ENCODE assay signal across 10 mouse cellular contexts in genomic region chr10:71400818-71401646, GRCm38 (mm10). TPM values are rescaled to one million over a fixed set of nuclear protein-coding genes. Genes with fewer than 3 reads are reported as not detected.
DNase-seq lines count a peak whose midpoint lies in the region; ATAC-seq and TF ChIP-seq lines count a peak whose summit lies in the region.
"Had no signal": no experiment of that assay in that cellular context is flagged by ENCODE, and none has a peak within 500 bp of the region (broad histone marks: within the 10 kb centered on the region; RNA-seq: fewer than 3 reads in every experiment).

No protein-coding gene starts in this region.

- no peak overlapping the region for H3K4me2 ChIP-seq in intestine, postnatal 0 days (replicated peaks; ENCODE audit: low read depth)
- H3K4me2 ChIP-seq in intestine, embryonic 15.5 days (replicated peaks) = no peak overlapping the region
- no peak overlapping the region for H3K4me2 ChIP-seq in kidney, embryonic 14.5 days (replicated peaks; ENCODE audit: low read depth, low read length)
- H3K4me2 ChIP-seq: embryonic facial prominence, embryonic 15.5 days; limb, embryonic 12.5 days had no signal

- H3K9me3 ChIP-seq in intestine, postnatal 0 days (ENCODE audit: control insufficient read depth) = no peaks in the 10 kb centered on the region
- H3K9me3 ChIP-seq in intestine, embryonic 15.5 days = no peaks in the 10 kb centered on the region
- H3K9me3 ChIP-seq in kidney, embryonic 14.5 days (ENCODE audit: control insufficient read depth, low read length) = no peaks in the 10 kb centered on the region
- H3K9me3 ChIP-seq: embryonic facial prominence, embryonic 15.5 days had no signal

- H3K4me3 ChIP-seq in intestine, postnatal 0 days (ENCODE audit: low read depth, low read length) = no peak overlapping the region
- no peak overlapping the region for H3K4me3 ChIP-seq in intestine, embryonic 15.5 days (replicated peaks)
- H3K4me3 ChIP-seq in kidney, embryonic 14.5 days (ENCODE audit: low read length) = no peak overlapping the region
- H3K4me3 ChIP-seq: embryonic facial prominence, embryonic 15.5 days; limb, embryonic 12.5 days had no signal

- H3K36me3 ChIP-seq in intestine, postnatal 0 days (ENCODE audit: control insufficient read depth, insufficient read depth) = no peaks in the 10 kb centered on the region
- H3K36me3 ChIP-seq in intestine, embryonic 15.5 days = no peaks in the 10 kb centered on the region
- no peaks in the 10 kb centered on the region for H3K36me3 ChIP-seq in kidney, embryonic 14.5 days (ENCODE audit: control insufficient read depth, insufficient read depth, low read length)
- H3K36me3 ChIP-seq: embryonic facial prominence, embryonic 15.5 days; limb, embryonic 12.5 days had no signal

- H3K27me3 ChIP-seq in intestine, postnatal 0 days (replicated peaks; ENCODE audit: control insufficient read depth, insufficient read depth, low read length) = no peaks in the 10 kb centered on the region
- no peaks in the 10 kb centered on the region for H3K27me3 ChIP-seq in intestine, embryonic 15.5 days (replicated peaks)
- H3K27me3 ChIP-seq in kidney, embryonic 14.5 days (ENCODE audit: control insufficient read depth, insufficient read depth, low read length) = no peaks in the 10 kb centered on the region
- H3K27me3 ChIP-seq: embryonic facial prominence, embryonic 15.5 days; limb, embryonic 12.5 days had no signal

- 66% methylated on average over 13 of the region's 13 CpGs for WGBS in intestine, postnatal 0 days
- WGBS in intestine, embryonic 15.5 days = 68% methylated on average over 13 of the region's 13 CpGs
- WGBS in kidney, embryonic 14.5 days = 64% methylated on average over 13 of the region's 13 CpGs

- intact Hi-C loops in left cerebral cortex, postnatal 25 days (cut with DNase I) = loop anchor here (1.0 kb wide), 1 partner anchor 74 kb away; no protein-coding TSS in a partner anchor

- no peak overlapping the region for H3K9ac ChIP-seq in intestine, postnatal 0 days (ENCODE audit: low read depth, low read length)
- H3K9ac ChIP-seq in intestine, embryonic 15.5 days = no peak overlapping the region
- no peak overlapping the region for H3K9ac ChIP-seq in kidney, embryonic 14.5 days (ENCODE audit: low read depth, low read length)
- H3K9ac ChIP-seq: embryonic facial prominence, embryonic 15.5 days; limb, embryonic 12.5 days had no signal

- DNase-seq in urinary bladder, postnatal 25 days (ENCODE audit: low spot score) = peak; percentile 19
- no peak for DNase-seq in urinary bladder, postnatal 36 days (ENCODE audit: low spot score in 2 of 2)
- DNase-seq in cerebellum, adult 8-10 months = peak; percentile 50
- peak; percentile 42 to 72 for DNase-seq in left cerebral cortex, postnatal 25 days (ENCODE audit: low spot score in 2 of 2)
- peak; percentile 49 for DNase-seq in telencephalon, adult 2 months (ENCODE audit: low read depth, low spot score)

- no peak for ATAC-seq in intestine, postnatal 0 days
- ATAC-seq in intestine, embryonic 15.5 days = no peak
- no peak for ATAC-seq in kidney, embryonic 14.5 days (ENCODE audit: low FRiP score, low TSS enrichment)

- no peak overlapping the region for H3K27ac ChIP-seq in intestine, postnatal 0 days (ENCODE audit: low read depth, low read length)
- no peak overlapping the region for H3K27ac ChIP-seq in intestine, embryonic 15.5 days
- no peak overlapping the region for H3K27ac ChIP-seq in kidney, embryonic 14.5 days (ENCODE audit: low read depth, low read length)
- H3K27ac ChIP-seq: embryonic facial prominence, embryonic 15.5 days; limb, embryonic 12.5 days had no signal

- H3K4me1 ChIP-seq in intestine, postnatal 0 days (replicated peaks; ENCODE audit: control insufficient read depth, insufficient read depth, low read length) = no peaks in the 10 kb centered on the region
- no peaks in the 10 kb centered on the region for H3K4me1 ChIP-seq in intestine, embryonic 15.5 days (replicated peaks)
- H3K4me1 ChIP-seq in kidney, embryonic 14.5 days (ENCODE audit: control insufficient read depth, insufficient read depth, low read length) = no peaks in the 10 kb centered on the region
- H3K4me1 ChIP-seq: embryonic facial prominence, embryonic 15.5 days; limb, embryonic 12.5 days had no signal

- TF ChIP-seq CTCF in intestine, postnatal 0 days (IDR thresholded peaks at IDR 0.05; ENCODE audit: low read depth) = peak; percentile 93

RNA-seq across cellular contexts. Expression of gene Ipmk, which starts 53.5 kb away (rescaled TPM):
- 32.4 and 36.6 TPM in 2 replicates for polyA plus RNA-seq in intestine, postnatal 0 days (2015; fragmentation: Nextera tagmentation; extraction: Ambion mirVana)
- polyA plus RNA-seq in intestine, embryonic 15.5 days (2015; fragmentation: Nextera tagmentation; extraction: Ambion mirVana) = 26.2 and 28.3 TPM in 2 replicates
- total RNA-seq in left cerebral cortex, postnatal 25 days (2021) = 10 to 100 TPM; 26.0 to 31.6 TPM
- 10.5 and 22.0 TPM in 2 replicates for polyA plus RNA-seq in kidney, embryonic 14.5 days (2014; fragmentation: Nextera tagmentation; extraction: Ambion mirVana)

RNA-seq across cellular contexts. Expression of gene Cisd1, which starts 56.3 kb away (rescaled TPM):
- polyA plus RNA-seq in intestine, postnatal 0 days (2015; fragmentation: Nextera tagmentation; extraction: Ambion mirVana) = 197 and 204 TPM in 2 replicates
- 115 and 118 TPM in 2 replicates for polyA plus RNA-seq in intestine, embryonic 15.5 days (2015; fragmentation: Nextera tagmentation; extraction: Ambion mirVana)
- 100 to 1,000 TPM; 133 TPM for total RNA-seq in left cerebral cortex, postnatal 25 days (2021)
- polyA plus RNA-seq in kidney, embryonic 14.5 days (2014; fragmentation: Nextera tagmentation; extraction: Ambion mirVana) = 111 and 130 TPM in 2 replicates

Comparison
In these comparisons a context has a peak if more than half of its experiments do, and no peak if none do; other contexts are left out.
1. DNase-seq: peak in urinary bladder, postnatal 25 days (single experiment), cerebellum, adult 8-10 months (single experiment), left cerebral cortex, postnatal 25 days (2 of 2) and telencephalon, adult 2 months (single experiment); none in urinary bladder, postnatal 36 days (0 of 2).